8 mouse cellular contexts compared by ENCODE assay signal in the genomic region with DNA sequence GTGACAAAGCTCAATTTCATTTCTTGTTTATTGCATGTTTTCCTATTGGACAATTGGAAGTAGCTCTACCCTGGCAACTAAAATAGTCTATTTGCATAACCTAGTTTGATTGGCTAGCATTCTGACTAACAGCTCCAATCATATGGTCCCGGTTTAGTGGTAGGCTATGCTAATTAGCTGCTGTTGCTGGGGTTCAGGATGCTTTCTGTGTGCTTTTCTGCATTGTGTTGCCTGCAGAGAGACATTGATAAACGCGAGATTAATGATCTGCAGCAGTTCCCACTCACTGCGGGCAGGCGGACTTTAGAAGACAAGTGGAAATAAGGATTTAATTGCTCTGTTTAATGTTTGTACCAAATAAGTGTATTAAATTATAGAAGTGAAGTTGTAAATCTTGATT.
DNase-seq lines count a peak whose midpoint lies in the region; ATAC-seq and TF ChIP-seq lines count a peak whose summit lies in the region.

No protein-coding gene starts in this region.

- intact Hi-C loops in left cerebral cortex, adult 2 months (cut with DNase I): no loop called here

- H3K27ac ChIP-seq in left cerebral cortex, adult 2 months: peak overlapping the region; percentile 51; the same call in 1 of the 2 replicates
- H3K27ac ChIP-seq in forebrain, embryonic 15.5 days (replicated peaks): peak overlapping the region; percentile 83
- peak overlapping the region; percentile 65 for H3K27ac ChIP-seq in intestine, embryonic 15.5 days
- H3K27ac ChIP-seq in limb, embryonic 13.5 days: no peak overlapping the region

- H3K36me3 ChIP-seq in forebrain, embryonic 15.5 days: no peaks in the 10 kb centered on the region
- no peaks in the 10 kb centered on the region for H3K36me3 ChIP-seq in intestine, embryonic 15.5 days
- H3K36me3 ChIP-seq in limb, embryonic 13.5 days: no peaks in the 10 kb centered on the region

- no peak overlapping the region for H3K4me3 ChIP-seq in left cerebral cortex, adult 2 months
- H3K4me3 ChIP-seq in forebrain, embryonic 15.5 days: peak overlapping the region; percentile 6; the same call in 1 of the 2 replicates
- no peak overlapping the region for H3K4me3 ChIP-seq in intestine, embryonic 15.5 days (replicated peaks)
- no peak overlapping the region for H3K4me3 ChIP-seq in limb, embryonic 13.5 days

- H3K9me3 ChIP-seq in forebrain, embryonic 15.5 days: no peaks in the 10 kb centered on the region
- H3K9me3 ChIP-seq in intestine, embryonic 15.5 days: no peaks in the 10 kb centered on the region
- H3K9me3 ChIP-seq in limb, embryonic 13.5 days: no peaks in the 10 kb centered on the region

- H3K27me3 ChIP-seq in forebrain, embryonic 15.5 days: no peaks in the 10 kb centered on the region
- no peaks in the 10 kb centered on the region for H3K27me3 ChIP-seq in intestine, embryonic 15.5 days (replicated peaks)
- H3K27me3 ChIP-seq in limb, embryonic 13.5 days: no peaks in the 10 kb centered on the region

- DNase-seq in left cerebral cortex, adult 2 months (ENCODE audit: extremely low spot score in 1 of 2, low spot score in 2 of 2): no peak
- no peak for DNase-seq in left cerebral cortex, adult 8-10 months (ENCODE audit: low spot score in 2 of 2)
- peak; percentile 57 for DNase-seq in cerebellum, adult 11-12 months
- no peak for DNase-seq in urinary bladder, postnatal 36 days (ENCODE audit: low spot score in 2 of 2)

- ATAC-seq in forebrain, embryonic 15.5 days (replicated peaks): peak; percentile 95
- peak; percentile 70 for ATAC-seq in intestine, embryonic 15.5 days
- ATAC-seq in limb, embryonic 13.5 days (ENCODE audit: low FRiP score, low read depth): peak; percentile 93
- ATAC-seq in monocyte, adult 5-6 weeks (replicated peaks; ENCODE audit: insufficient number of reproducible peaks, low FRiP score, low TSS enrichment, poor library complexity, severe bottlenecking): peak; percentile 96

- H3K4me1 ChIP-seq in forebrain, embryonic 15.5 days: peaks cover 36% of the 10 kb centered on the region
- H3K4me1 ChIP-seq in intestine, embryonic 15.5 days (replicated peaks): peaks cover 17% of the 10 kb centered on the region
- peaks cover 34% of the 10 kb centered on the region for H3K4me1 ChIP-seq in limb, embryonic 13.5 days

- WGBS in forebrain, embryonic 15.5 days: 2% methylated on average over 5 of the region's 5 CpGs
- WGBS in intestine, embryonic 15.5 days: 19% methylated on average over 5 of the region's 5 CpGs
- WGBS in limb, embryonic 13.5 days: 9% methylated on average over 5 of the region's 5 CpGs

- H3K9ac ChIP-seq in forebrain, embryonic 15.5 days (replicated peaks): no peak overlapping the region
- H3K9ac ChIP-seq in intestine, embryonic 15.5 days: no peak overlapping the region
- no peak overlapping the region for H3K9ac ChIP-seq in limb, embryonic 13.5 days

- H3K4me2 ChIP-seq in forebrain, embryonic 15.5 days (replicated peaks): peak overlapping the region; percentile 25; the same call in 1 of the 2 replicates
- peak overlapping the region; percentile 12; the same call in 1 of the 2 replicates for H3K4me2 ChIP-seq in intestine, embryonic 15.5 days (replicated peaks)
- H3K4me2 ChIP-seq in limb, embryonic 13.5 days (replicated peaks): peak overlapping the region; percentile 25

- TF ChIP-seq CTCF in left cerebral cortex, adult 2 months (IDR thresholded peaks at IDR 0.05): no peak; the same call in 1 of the 2 replicates
